Mouse (Mus musculus): ENCODE measurements around the gene Ckap4.

Ckap4 gene

GRCm38 (mm10) chr10:84533912-84534671, at the start of gene Ckap4:
Gene Ckap4 (minus strand): TSS chr10:84534062.
- peak; percentile 78 to 80 for DNase-seq (ENCODE audit: low spot score in 2 of 2)

- DNase-seq (ENCODE audit: low spot score in 2 of 2) = no peak
Observed at GRCm38 (mm10) chr10:84582236-84582635, 48.4 kb upstream of the Ckap4 start.

GRCm38 (mm10) chr10:84581191-84581590, 47.3 kb upstream of the Ckap4 start:
- DNase-seq (ENCODE audit: low spot score in 2 of 2) = no peak

GRCm38 (mm10) chr10:84579527-84579926, 45.7 kb upstream of the Ckap4 start:
- no peak for DNase-seq (ENCODE audit: low spot score in 2 of 2)

GRCm38 (mm10) chr10:84578738-84579137, 44.9 kb upstream of the Ckap4 start:
- no peak for DNase-seq (ENCODE audit: low spot score in 2 of 2)

GRCm38 (mm10) chr10:84577071-84577727, 43.3 kb upstream of the Ckap4 start:
- peak; percentile 68 to 73 for DNase-seq (ENCODE audit: low spot score in 2 of 2)

- peak; percentile 89 to 93 for DNase-seq (ENCODE audit: low spot score in 2 of 2)
Observed at GRCm38 (mm10) chr10:84576395-84577070, 42.7 kb upstream of the Ckap4 start, which contains the start of gene Tcp11l2. Gene Tcp11l2 (plus strand): TSS chr10:84576626.

GRCm38 (mm10) chr10:84576029-84576394, 42.1 kb upstream of the Ckap4 start:
- no peak for DNase-seq (ENCODE audit: low spot score in 2 of 2)

GRCm38 (mm10) chr10:84573671-84574420, 40.0 kb upstream of the Ckap4 start:
- DNase-seq (ENCODE audit: low spot score in 2 of 2) = no peak

- no peak for DNase-seq (ENCODE audit: low spot score in 2 of 2)
Observed at GRCm38 (mm10) chr10:84571052-84571639, 37.3 kb upstream of the Ckap4 start.

GRCm38 (mm10) chr10:84564427-84564826, 30.6 kb upstream of the Ckap4 start:
- DNase-seq (ENCODE audit: low spot score in 2 of 2) = no peak

- DNase-seq (ENCODE audit: low spot score in 2 of 2) = no peak
Observed at GRCm38 (mm10) chr10:84562567-84563554, 29.0 kb upstream of the Ckap4 start.

- no peak for DNase-seq (ENCODE audit: low spot score in 2 of 2)
Observed at GRCm38 (mm10) chr10:84562121-84562520, 28.3 kb upstream of the Ckap4 start.

- no peak for DNase-seq (ENCODE audit: low spot score in 2 of 2)
Observed at GRCm38 (mm10) chr10:84559986-84560385, 26.1 kb upstream of the Ckap4 start.

- no peak for DNase-seq (ENCODE audit: low spot score in 2 of 2)
Observed at GRCm38 (mm10) chr10:84558511-84558910, 24.6 kb upstream of the Ckap4 start.

- no peak for DNase-seq (ENCODE audit: low spot score in 2 of 2)
Observed at GRCm38 (mm10) chr10:84556120-84556519, 22.3 kb upstream of the Ckap4 start.

- DNase-seq (ENCODE audit: low spot score in 2 of 2) = no peak
Observed at GRCm38 (mm10) chr10:84554291-84555009, 20.6 kb upstream of the Ckap4 start.

GRCm38 (mm10) chr10:84552477-84552876, 18.6 kb upstream of the Ckap4 start:
- DNase-seq (ENCODE audit: low spot score in 2 of 2) = no peak

GRCm38 (mm10) chr10:84551846-84552245, 18.0 kb upstream of the Ckap4 start:
- DNase-seq (ENCODE audit: low spot score in 2 of 2) = no peak

- DNase-seq (ENCODE audit: low spot score in 2 of 2) = no peak
Observed at GRCm38 (mm10) chr10:84549920-84550293, 16.0 kb upstream of the Ckap4 start.

Measured in urinary bladder, postnatal 4 days (tissue).